Mouse (Mus musculus) T-helper 1 cell (primary cell): ENCODE measurements around the gene Rcan1.
"Not testable (repeated sequence)": the region's sequence is repeated elsewhere in the genome, so short reads cannot be mapped to it uniquely, and the experiment has no call there.

Experiments used
- in situ Hi-C: fragments of 300-600 bp; cut with MboI, MseI; formaldehyde crosslinking; loops from one replicate; pipeline ENCODE4 v1.15.1; 2025; ENCODE audit warnings: high pct_unique_total_duplicates

The Rcan1 gene

GRCm38 (mm10) chr16:92440229-92440628 is 30.4 kb downstream of the Rcan1 start:
- in situ Hi-C loops = loop anchor here (5.0 kb wide), 1 partner anchor 43 kb away; no protein-coding TSS in a partner anchor

GRCm38 (mm10) chr16:92439775-92440174 is 30.9 kb downstream of the Rcan1 start:
- in situ Hi-C loops = loop anchor here (5.0 kb wide), 1 partner anchor 42 kb away; no protein-coding TSS in a partner anchor

DNA sequence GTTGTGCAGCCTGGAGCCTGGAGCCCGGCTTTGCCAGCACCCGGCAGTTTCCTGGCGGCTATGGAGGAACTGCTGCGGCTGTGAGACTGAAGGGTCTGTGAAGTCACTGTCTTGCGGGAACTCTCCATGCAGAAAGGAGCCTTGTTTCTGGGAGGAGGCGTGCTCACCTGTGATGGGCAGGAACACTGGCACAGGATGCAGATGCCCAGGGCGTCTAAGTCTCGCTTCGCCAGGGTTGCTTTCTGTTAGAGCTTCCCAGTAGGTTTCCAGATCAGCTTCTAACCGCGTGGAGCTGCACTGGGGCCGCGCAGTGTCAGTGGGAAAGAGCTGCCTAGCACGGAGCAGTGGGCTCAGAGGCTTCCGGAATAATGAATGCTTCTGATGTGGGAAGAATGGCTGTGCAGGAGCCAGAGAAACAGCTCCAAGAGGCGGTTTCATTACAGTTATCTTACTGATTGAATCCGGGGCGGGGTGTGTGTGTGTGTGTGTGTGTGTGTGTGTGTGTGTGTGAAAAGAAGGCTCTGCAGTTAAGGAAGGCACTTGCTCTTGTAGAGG is 35.2 kb downstream of the Rcan1 start:
- in situ Hi-C loops = no loop called here

- in situ Hi-C loops = no loop called here
Observed at GRCm38 (mm10) chr16:92433176-92433575, 37.5 kb downstream of the Rcan1 start.

GRCm38 (mm10) chr16:92430731-92431130 is 39.9 kb downstream of the Rcan1 start:
- in situ Hi-C loops = no loop called here

DNA sequence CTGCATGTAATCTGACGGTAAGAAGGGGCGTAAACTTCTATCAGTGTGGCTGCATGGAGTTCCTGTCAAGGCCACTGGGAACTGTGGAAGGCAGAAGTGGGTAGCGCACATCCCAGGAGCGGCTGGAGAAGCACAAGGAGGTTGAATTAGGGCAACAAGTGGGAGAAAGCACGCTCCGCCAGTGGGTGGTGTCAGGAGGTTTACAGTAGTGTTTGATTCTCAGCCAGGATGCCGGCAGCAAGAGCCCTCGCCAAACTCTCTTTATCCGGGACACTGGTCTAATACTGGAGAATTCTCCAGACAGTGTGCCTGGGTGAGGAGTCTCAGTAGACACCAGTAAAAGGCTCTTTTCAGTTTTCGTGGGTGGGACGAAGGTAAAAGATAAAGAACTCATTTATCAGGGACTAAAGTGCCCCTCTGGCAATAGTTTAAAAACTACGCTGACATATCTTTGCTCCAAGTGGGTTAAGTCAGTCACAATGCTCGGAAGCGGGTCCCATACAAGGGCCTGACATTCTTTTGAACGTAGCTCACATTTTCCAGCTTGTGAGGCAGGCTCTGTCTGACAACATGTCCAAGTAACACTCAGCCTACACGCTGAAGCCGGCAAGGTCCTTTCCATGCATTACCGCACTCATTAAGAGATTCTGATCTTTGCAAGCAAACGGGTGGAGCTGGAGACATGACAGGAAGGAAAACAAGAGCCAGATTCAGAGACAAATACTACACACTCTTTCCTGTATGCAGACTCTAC is 42.3 kb downstream of the Rcan1 start:
- in situ Hi-C loops = no loop called here

GRCm38 (mm10) chr16:92426708-92427107 is 44.0 kb downstream of the Rcan1 start:
- in situ Hi-C loops = no loop called here

- in situ Hi-C loops = no loop called here
Observed at GRCm38 (mm10) chr16:92425875-92426274, 44.8 kb downstream of the Rcan1 start.

GRCm38 (mm10) chr16:92423363-92423762 is 47.3 kb downstream of the Rcan1 start:
- in situ Hi-C loops = no loop called here

- in situ Hi-C loops = no loop called here
Observed at GRCm38 (mm10) chr16:92422435-92423362, 48.0 kb downstream of the Rcan1 start.

DNA sequence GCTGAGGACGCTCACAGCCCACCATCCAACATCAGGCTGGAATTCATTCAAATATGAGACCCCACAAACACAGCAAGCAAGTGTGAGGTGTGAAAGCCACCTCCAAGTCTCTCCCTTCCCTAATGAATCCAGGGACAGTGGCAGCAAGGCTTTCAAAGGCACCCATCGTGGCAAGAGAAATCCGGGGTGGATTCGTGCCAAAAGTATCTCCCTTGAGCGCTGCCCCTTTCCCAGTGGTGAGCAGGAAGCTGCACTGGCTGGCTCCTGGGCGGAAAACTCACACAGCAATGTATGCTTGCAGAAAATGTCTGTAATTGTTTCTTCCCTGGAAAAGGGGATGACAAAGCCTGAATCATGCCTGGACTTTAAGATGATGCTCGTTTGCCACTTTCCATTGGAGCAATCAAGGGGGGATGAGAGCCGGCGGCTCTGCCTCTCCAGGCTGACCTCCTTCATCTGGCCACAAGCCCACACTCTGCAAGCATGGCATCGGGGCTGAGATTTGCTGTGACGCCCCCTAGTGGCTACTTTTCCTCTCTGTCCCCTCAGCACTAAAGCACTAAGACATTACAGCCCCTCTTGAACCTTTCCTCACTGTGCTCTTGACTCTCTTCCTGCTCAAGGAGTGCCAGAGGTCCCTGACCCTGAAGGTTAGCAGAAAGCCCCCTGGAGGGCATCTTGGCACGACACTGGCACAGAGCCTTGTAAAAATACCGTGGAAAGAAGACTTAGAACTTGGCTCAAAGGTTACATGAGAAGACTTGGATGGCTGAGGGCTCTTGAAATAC is 49.3 kb downstream of the Rcan1 start:
- in situ Hi-C loops = no loop called here

DNA sequence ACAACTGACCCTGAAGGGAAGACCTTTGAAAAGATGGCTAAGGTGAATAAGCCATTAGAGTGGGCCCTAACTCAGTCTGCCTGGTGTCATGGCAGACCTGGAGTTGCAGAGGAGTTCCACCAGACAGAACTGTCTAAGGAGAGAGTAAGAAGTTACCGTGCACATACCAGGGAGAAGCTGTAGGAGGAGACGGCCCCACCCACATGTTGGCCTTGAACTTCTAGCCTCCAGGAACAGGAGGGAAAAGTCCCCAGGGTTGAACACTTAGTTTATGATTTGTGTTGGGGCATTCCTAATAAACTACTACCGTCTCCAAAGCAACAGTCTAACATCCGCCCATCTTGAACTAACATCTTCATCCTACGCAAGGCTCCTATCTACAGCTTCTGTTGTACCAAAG is 50.0 kb downstream of the Rcan1 start:
- in situ Hi-C loops = no loop called here

- in situ Hi-C loops = no loop called here
Observed at GRCm38 (mm10) chr16:92419099-92419498, 51.6 kb downstream of the Rcan1 start.

- in situ Hi-C loops = no loop called here
Observed at GRCm38 (mm10) chr16:92417267-92417666, 53.4 kb downstream of the Rcan1 start.

DNA sequence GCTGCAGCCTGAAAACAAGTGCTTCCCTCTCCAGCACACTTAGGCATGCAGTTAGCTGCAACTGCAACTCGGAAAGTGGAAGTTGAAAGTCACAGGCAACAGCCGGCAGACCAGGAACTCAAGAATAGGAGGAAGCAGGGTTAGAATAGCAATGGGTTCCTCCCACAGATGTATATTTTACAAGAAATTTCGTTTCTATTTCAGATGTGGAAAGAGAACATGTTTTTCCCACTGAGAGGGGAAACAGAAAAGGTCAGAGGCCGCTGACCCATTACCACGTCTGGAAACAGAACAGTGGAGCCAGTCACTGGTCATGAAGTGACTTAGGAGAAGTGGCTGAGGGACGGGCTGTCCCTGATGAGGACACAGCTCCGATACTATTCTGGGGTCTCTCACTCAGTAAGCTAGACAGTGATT is 55.0 kb downstream of the Rcan1 start:
- in situ Hi-C loops = no loop called here

DNA sequence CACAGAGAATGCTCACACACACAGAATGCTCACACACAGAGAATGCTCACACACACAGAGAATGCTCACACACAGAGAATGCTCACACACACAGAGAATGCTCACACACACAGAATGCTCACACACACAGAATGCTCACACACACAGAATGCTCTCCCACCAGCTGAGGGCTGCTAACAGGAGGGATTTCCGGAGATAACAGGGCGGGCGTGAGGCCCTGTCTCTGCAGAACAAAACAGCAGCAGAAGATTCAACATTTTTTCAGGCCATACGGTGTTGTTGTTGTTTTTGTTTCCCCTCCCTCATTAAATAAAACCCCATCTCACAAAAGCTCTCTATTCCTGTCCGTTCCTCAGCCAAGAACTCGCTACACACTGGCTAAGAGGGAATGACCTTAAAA is 55.6 kb downstream of the Rcan1 start:
- in situ Hi-C loops = not testable (repeated sequence)

- in situ Hi-C loops = no loop called here
Observed at GRCm38 (mm10) chr16:92412888-92413287, 57.8 kb downstream of the Rcan1 start.

DNA sequence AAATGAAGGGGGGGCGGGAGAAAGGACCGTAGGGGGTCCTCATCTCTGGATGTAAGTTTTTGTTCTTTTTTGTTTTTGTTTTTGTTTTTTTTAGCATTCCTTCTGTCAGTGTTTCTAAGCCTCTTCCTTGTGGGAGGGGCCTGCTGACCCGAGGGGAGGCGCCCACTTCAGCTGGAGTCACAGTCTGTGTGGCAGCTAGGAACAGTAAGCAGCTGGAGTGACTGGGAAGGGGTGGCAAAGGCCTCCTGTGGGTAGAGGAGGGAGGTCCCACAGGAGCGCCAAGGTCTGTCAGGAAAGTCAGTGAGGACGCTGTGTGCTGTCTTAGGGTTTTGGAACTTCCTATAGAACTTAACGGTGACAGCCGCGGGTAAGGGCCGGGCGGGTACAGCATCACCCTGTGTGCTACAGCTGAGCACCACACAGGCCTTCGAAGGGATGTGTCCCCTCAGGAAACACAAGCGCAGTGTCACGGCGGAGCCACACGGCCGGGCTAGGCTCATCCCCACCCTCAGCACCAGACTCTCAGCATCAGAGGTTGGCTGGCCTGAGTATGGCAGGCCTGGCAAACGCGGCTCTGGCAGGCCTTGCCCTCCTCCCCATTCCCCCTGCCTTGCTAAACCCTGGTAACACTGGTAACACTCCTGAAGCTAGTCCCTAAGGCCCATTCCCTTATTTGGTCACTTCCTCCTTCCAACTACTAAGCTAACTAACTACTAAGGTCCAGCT is 58.5 kb downstream of the Rcan1 start:
- in situ Hi-C loops = no loop called here

GRCm38 (mm10) chr16:92410344-92410743 is 60.3 kb downstream of the Rcan1 start:
- in situ Hi-C loops = no loop called here

GRCm38 (mm10) chr16:92407883-92408282 is 62.8 kb downstream of the Rcan1 start:
- in situ Hi-C loops = no loop called here

DNA sequence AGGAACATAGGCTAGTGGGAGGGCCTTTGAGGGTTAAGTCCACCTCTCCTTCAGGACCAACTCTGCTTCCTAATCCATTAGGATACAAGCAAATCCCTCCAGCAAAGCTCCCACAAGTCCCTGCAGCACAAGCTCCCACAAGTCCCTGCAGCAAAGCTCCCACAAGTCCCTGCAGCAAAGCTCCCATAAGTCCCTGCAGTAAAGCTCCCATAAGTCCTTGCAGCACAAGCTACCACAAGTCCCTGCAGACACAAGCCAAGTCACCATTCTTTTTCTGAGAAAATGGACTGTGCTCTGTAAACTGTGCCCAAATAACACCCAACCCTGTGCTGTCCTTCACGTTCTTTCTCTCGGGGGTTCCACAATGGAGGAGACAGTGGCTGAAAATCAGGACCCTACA is 66.5 kb downstream of the Rcan1 start:
- in situ Hi-C loops = no loop called here
